Mouse (Mus musculus) hindbrain, embryonic 16.5 days (tissue): ENCODE measurements at regions not wholly inside any gene's neighbourhood (a gene's known extent, or its start where the extent isn't known, plus 50 kb on each side); places are given as distances from the start of the nearest gene placed in this dataset.
"Not testable (repeated sequence)": the region's sequence is repeated elsewhere in the genome, so short reads cannot be mapped to it uniquely, and the experiment has no call there.

Source experiments
- ATAC-seq: fragments of 200-750 bp; cut with Nextera tagmentation; 2 replicates; pipeline ENCODE4 v1.8.0; 2017; ENCODE audit warnings: moderate TSS enrichment, moderate library complexity
- H3K27ac ChIP-seq: fragments of 300-500 bp; sonication (generic); 2 replicates; pipeline ENCODE4 v1.5.1; 2014; ENCODE audit warnings: low read depth, mild to moderate bottlenecking, control low read depth, low read length, moderate library complexity
- H3K27me3 ChIP-seq: fragments of 300-500 bp; sonication (generic); replicated peaks from 2 replicates; pipeline ENCODE4 v1.6.1; 2014; ENCODE audit warnings: low read length; ENCODE audit not compliant: control insufficient read depth, insufficient read depth
- H3K36me3 ChIP-seq: fragments of 300-500 bp; sonication (generic); 2 replicates; pipeline ENCODE4 v1.6.1; 2014; ENCODE audit warnings: mild to moderate bottlenecking, low read length, moderate library complexity, mixed read lengths; ENCODE audit not compliant: control insufficient read depth, insufficient read depth
- H3K4me1 ChIP-seq: fragments of 300-500 bp; sonication (generic); 2 replicates; pipeline ENCODE4 v1.6.1; 2014; ENCODE audit warnings: low read depth, low read length; ENCODE audit not compliant: control insufficient read depth, insufficient read depth
- H3K4me2 ChIP-seq: fragments of 300-500 bp; sonication (generic); 2 replicates; pipeline ENCODE4 v1.6.1; 2014; ENCODE audit warnings: mild to moderate bottlenecking, low read length, control low read depth, moderate library complexity
- H3K4me3 ChIP-seq: fragments of 300-500 bp; sonication (generic); 2 replicates; pipeline ENCODE4 v1.5.1; 2014; ENCODE audit warnings: mild to moderate bottlenecking, low read length, control low read depth, moderate library complexity
- H3K9ac ChIP-seq: fragments of 300-500 bp; sonication (generic); 2 replicates; pipeline ENCODE4 v1.6.1; 2014; ENCODE audit warnings: low read depth, mild to moderate bottlenecking, control low read depth, low read length, moderate library complexity
- H3K9me3 ChIP-seq: fragments of 300-500 bp; sonication (generic); 2 replicates; pipeline ENCODE4 v1.6.1; 2014; ENCODE audit warnings: mild to moderate bottlenecking, low read length, moderate library complexity; ENCODE audit not compliant: control insufficient read depth
- whole genome bisulfite sequencing: fragments of 180-500 bp; shearing (Covaris S2); extraction: QIAGEN DNeasy Blood & Tissue Kit; methylation state at CpG from one replicate; pipeline ENCODE4 v1.1.7; 2014; 5-methylcytosine and 5-hydroxymethylcytosine counted together

DNA sequence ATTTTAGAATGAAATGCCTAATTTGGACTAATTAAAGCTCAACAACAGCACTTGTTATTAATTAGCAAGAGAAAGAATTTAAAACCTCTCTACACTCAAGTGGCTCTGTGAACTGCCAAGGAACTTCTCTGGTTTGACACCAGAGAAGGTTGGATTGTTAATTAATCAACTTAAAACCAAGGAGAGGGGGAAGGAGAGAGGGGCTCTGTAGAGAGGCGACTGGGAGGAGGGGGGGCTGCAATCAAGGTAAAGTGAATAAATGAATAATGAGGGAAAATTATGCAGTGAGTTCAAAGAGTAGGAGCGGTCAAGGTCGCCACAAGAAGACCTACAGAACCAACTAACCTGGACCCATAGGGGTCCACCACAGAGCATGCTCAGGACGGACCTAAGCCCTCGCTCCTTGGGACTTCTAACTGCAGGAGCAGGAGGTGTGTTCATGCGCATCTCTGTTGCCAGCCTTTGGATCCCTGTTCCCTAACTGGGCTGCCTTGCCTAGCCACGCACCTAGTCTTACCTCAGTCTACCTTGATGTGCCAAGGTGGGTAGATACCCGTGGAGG lies 189.0 kb upstream of the Ghr start:
- no peak overlapping the region for H3K27ac ChIP-seq
- no peak overlapping the region for H3K4me3 ChIP-seq
- H3K9me3 ChIP-seq: no peaks in the 10 kb centered on the region
- H3K9ac ChIP-seq: no peak overlapping the region
- no peaks in the 10 kb centered on the region for H3K36me3 ChIP-seq
- no peak for ATAC-seq
- no peaks in the 10 kb centered on the region for H3K27me3 ChIP-seq
- H3K4me2 ChIP-seq: no peak overlapping the region
- 82% methylated on average over 8 of the region's 8 CpGs for WGBS
- no peaks in the 10 kb centered on the region for H3K4me1 ChIP-seq

DNA sequence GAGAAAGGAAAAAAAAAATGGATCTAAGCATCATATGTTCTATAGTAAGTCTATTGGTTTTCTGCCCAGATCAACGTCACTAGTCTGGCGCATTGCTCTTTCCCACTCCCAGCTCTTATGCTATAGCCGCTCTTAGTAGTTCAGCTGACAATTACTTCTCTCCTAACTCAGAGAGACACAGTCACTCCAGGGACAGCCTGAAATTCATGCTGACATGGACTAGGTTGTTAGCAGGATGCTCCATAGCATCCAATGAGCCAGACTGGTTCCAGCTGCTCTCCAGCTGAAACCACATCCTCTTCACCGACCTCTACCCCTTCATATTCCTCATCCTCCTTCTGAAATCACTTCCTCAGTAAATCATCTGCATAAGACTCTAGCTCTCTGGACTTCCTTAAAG lies 187.0 kb upstream of the Ghr start:
- Histone ChIP-seq H3K9me3 (no peaks in the 10 kb centered on the region), H3K4me3 (no peak overlapping the region), H3K27me3 (no peaks in the 10 kb centered on the region), H3K4me2 (no peak overlapping the region), H3K36me3 (no peaks in the 10 kb centered on the region), H3K4me1 (no peaks in the 10 kb centered on the region), H3K27ac (no peak overlapping the region), H3K9ac (no peak overlapping the region)
- 83% methylated on average over 4 of the region's 4 CpGs for WGBS
- no peak for ATAC-seq

DNA sequence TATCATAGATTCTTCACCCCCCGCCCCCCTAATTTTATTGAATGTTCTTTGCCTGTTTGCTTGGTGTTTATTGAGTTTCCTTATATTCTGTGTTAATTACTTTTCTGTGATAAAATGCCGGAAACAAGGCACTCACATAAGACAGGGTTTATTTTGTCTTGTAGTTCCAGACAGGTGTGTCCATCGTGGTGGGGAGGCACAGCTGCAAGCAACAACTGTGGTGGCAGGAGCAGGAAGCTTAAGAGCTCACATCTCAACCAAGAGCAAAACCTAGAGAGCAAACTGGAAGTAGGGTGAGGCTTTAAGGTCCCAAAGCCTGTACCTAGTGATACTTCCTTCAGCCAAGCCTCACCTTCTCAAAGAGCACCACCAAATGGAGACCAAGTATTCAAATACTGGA lies 181.4 kb upstream of the Ghr start:
- WGBS: 92% methylated on average over 3 of the region's 3 CpGs
- H3K9ac ChIP-seq: no peak overlapping the region
- no peaks in the 10 kb centered on the region for H3K36me3 ChIP-seq
- no peak for ATAC-seq
- H3K4me3 ChIP-seq: no peak overlapping the region
- no peak overlapping the region for H3K27ac ChIP-seq
- no peaks in the 10 kb centered on the region for H3K27me3 ChIP-seq
- no peaks in the 10 kb centered on the region for H3K9me3 ChIP-seq
- H3K4me1 ChIP-seq: no peaks in the 10 kb centered on the region
- no peak overlapping the region for H3K4me2 ChIP-seq

DNA sequence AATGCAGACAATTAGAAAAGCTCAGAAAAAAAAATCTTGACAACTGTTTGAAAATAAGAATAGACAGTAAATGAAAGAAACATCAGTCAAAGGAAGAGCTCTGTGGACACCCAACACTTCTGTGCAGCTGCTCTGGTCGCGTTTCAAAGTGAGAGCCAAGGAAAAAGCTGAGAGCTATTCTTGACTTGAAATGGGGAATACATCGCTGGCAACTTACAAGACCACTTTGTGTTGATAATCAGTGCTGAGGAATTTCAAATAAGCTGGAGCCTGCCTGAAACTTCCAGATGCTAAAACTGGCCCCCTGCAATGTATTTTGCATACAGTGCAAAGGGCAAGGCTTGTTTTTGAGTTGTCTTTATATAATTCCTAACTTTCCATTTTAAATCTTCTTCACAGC lies 177.1 kb upstream of the Ghr start:
- Histone ChIP-seq H3K4me3 (no peak overlapping the region), H3K27ac (no peak overlapping the region), H3K4me2 (no peak overlapping the region), H3K36me3 (no peaks in the 10 kb centered on the region), H3K4me1 (no peaks in the 10 kb centered on the region), H3K9ac (no peak overlapping the region), H3K9me3 (no peaks in the 10 kb centered on the region), H3K27me3 (no peaks in the 10 kb centered on the region)
- WGBS: 26% methylated on average over 3 of the region's 3 CpGs
- no peak for ATAC-seq

DNA sequence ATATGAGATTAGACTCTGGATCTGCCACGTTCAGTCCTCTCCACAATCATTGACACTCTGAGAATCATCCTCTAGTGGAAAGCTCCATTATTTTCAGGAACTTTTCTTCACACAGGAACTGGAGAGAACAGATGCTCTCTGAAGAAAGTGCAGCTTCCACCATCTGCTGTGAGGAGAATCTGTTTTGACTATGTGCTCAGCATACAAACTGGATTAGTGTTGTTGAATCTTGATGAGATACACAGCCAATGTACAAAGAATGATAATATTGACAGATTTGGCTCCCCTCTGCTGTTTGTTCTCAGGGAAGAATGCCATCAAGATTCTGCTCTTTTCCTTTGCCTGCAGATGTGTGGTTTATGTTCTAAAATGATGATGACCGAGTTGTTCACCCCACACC lies 172.3 kb upstream of the Ghr start:
- H3K36me3 ChIP-seq: no peaks in the 10 kb centered on the region
- no peaks in the 10 kb centered on the region for H3K9me3 ChIP-seq
- H3K4me3 ChIP-seq: no peak overlapping the region
- H3K4me1 ChIP-seq: no peaks in the 10 kb centered on the region
- no peak overlapping the region for H3K9ac ChIP-seq
- H3K27ac ChIP-seq: no peak overlapping the region
- peak; percentile 80 for ATAC-seq
- 80% methylated on average over 2 of the region's 2 CpGs for WGBS
- no peak overlapping the region for H3K4me2 ChIP-seq
- H3K27me3 ChIP-seq: no peaks in the 10 kb centered on the region

DNA sequence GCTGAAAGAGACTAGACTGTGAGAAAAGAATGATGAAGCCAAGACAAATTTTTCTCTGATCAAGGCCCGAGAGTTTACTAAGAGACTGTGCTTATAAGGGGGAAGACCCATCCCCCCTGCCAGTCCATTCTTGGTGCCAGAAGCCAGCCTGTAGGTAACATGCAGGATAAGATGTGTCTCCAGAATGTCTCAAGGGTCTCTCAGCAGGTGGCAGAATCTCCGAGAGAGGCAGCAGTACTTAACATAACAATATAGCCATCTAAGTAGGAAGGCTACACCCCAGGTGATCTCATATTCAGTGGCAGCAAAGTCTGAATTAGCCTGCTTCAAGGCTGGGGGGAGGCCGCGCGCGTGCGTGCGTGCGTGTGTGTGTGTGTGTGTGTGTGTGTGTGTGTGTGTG lies 164.8 kb upstream of the Ghr start:
- not testable (repeated sequence) for H3K4me2 ChIP-seq, ATAC-seq, H3K9ac ChIP-seq, H3K4me1 ChIP-seq, H3K9me3 ChIP-seq, H3K36me3 ChIP-seq, H3K4me3 ChIP-seq, H3K27ac ChIP-seq, H3K27me3 ChIP-seq
- 65% methylated on average over 9 of the region's 9 CpGs for WGBS

DNA sequence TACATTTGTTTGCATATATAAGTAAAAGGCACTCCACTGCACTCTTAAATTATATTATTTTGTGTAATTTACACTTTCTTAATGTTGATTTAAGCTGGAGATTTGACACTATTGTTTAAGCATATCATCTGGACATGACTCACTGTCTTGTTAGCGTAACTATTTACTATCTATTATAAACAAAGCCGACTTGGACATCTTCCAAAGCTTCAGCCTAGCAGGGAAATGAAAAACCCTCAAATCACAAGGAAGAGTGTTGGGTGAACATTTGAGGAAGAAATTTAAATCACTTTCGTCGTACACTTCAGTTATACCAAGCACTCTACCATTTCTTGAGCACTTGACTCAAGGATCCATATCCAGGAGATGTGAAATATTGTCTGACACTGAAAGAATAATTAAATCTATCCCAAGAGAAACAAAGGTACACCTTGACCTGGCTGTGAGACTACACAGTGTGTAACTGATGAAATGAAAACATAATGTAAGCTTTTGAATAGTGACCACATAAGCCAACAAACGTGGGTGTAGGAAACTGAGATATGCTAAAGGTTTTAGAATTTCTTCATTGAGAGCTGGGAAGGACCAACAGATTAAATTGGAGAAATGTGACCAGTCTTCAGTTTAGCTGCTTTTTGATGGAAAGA lies 160.0 kb upstream of the Ghr start:
- no peaks in the 10 kb centered on the region for H3K36me3 ChIP-seq
- ATAC-seq: no peak
- no peaks in the 10 kb centered on the region for H3K27me3 ChIP-seq
- H3K4me2 ChIP-seq: no peak overlapping the region
- H3K4me1 ChIP-seq: no peaks in the 10 kb centered on the region
- H3K27ac ChIP-seq: no peak overlapping the region
- no peak overlapping the region for H3K9ac ChIP-seq
- H3K9me3 ChIP-seq: no peaks in the 10 kb centered on the region
- H3K4me3 ChIP-seq: no peak overlapping the region
- 86% methylated on average over 5 of the region's 5 CpGs for WGBS

DNA sequence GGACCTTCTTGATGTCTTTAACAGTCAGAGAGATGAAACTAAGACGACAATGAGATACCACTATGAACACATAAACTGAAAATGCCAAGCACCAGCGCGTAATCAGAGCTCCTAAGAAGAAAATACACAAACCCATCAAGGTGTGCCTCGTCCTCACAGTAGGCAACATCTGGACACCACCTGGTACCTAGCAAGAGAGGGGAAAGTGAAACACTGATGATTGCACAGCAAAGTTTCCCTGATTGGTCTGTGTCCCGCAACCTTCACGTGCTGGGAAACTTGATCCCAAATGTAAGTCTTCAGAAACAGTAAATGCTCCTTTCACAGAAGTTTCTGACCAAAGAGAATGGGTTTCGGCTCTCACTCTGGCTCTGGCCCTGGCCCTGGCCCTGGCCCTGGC lies 158.9 kb upstream of the Ghr start:
- Histone ChIP-seq H3K4me1 (no peaks in the 10 kb centered on the region), H3K4me3 (no peak overlapping the region), H3K27ac (no peak overlapping the region), H3K9ac (no peak overlapping the region), H3K36me3 (no peaks in the 10 kb centered on the region), H3K27me3 (no peaks in the 10 kb centered on the region), H3K4me2 (no peak overlapping the region), H3K9me3 (no peaks in the 10 kb centered on the region)
- 91% methylated on average over 7 of the region's 7 CpGs for WGBS
- ATAC-seq: no peak

DNA sequence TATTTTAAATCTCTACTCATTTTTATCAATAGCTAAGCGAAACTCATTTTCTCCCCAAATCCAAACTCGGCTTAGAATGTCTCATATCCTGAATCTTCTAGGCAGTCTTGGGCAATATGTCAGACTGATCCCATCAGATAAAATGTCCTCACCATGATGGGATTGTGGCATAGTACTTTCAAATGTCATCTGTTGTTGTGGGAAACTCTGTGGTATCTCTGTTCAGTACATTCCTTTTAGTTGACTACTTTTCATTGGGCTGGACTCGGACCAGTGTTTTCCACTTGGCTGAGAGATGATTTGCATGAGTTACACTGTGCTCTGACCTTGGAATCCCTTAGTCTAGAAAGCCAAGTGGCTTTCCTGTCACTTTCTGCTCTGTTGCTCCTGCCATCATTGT lies 141.9 kb upstream of the Ghr start:
- WGBS: 85% methylated on average over 3 of the region's 3 CpGs
- Histone ChIP-seq H3K4me2 (no peak overlapping the region), H3K27me3 (no peaks in the 10 kb centered on the region), H3K36me3 (no peaks in the 10 kb centered on the region), H3K9ac (no peak overlapping the region), H3K4me1 (no peaks in the 10 kb centered on the region), H3K9me3 (no peaks in the 10 kb centered on the region), H3K27ac (no peak overlapping the region), H3K4me3 (no peak overlapping the region)
- ATAC-seq: no peak
